Mouse (Mus musculus): ENCODE results near the gene Raet1e.
"Not testable (repeated sequence)": the region's sequence is repeated elsewhere in the genome, so short reads cannot be mapped to it uniquely, and the experiment has no call there.

Raet1e gene

GRCm38 (mm10) chr10:22165328-22166003 is 7.1 kb downstream of the Raet1e start:
- not testable (repeated sequence) for DNase-seq

- DNase-seq: not testable (repeated sequence)
Observed at GRCm38 (mm10) chr10:22166025-22166424, 7.7 kb downstream of the Raet1e start.

- DNase-seq: not testable (repeated sequence)
Observed at GRCm38 (mm10) chr10:22167061-22167460, 8.7 kb downstream of the Raet1e start.

- not testable (repeated sequence) for DNase-seq
Observed at GRCm38 (mm10) chr10:22169116-22169515, 10.7 kb downstream of the Raet1e start.

- not testable (repeated sequence) for DNase-seq
Observed at GRCm38 (mm10) chr10:22172431-22173334, 14.3 kb downstream of the Raet1e start.

GRCm38 (mm10) chr10:22173335-22174189 is 15.2 kb downstream of the Raet1e start:
- not testable (repeated sequence) for DNase-seq

- not testable (repeated sequence) for DNase-seq
Observed at GRCm38 (mm10) chr10:22174190-22174487, 15.8 kb downstream of the Raet1e start.

GRCm38 (mm10) chr10:22176515-22176914 is 18.1 kb downstream of the Raet1e start:
- not testable (repeated sequence) for DNase-seq

- not testable (repeated sequence) for DNase-seq
Observed at GRCm38 (mm10) chr10:22191035-22191434, 32.7 kb downstream of the Raet1e start.

GRCm38 (mm10) chr10:22201352-22201751 is 43.0 kb downstream of the Raet1e start:
- not testable (repeated sequence) for DNase-seq

GRCm38 (mm10) chr10:22202784-22203583 is 44.6 kb downstream of the Raet1e start:
- DNase-seq: not testable (repeated sequence)

- not testable (repeated sequence) for DNase-seq
Observed at GRCm38 (mm10) chr10:22206443-22206842, 48.1 kb downstream of the Raet1e start.

GRCm38 (mm10) chr10:22212012-22212696 is 53.8 kb downstream of the Raet1e start:
- peak; percentile 53 for DNase-seq

- DNase-seq: peak; percentile 4
Observed at GRCm38 (mm10) chr10:22223474-22224349, 65.3 kb downstream of the Raet1e start.

GRCm38 (mm10) chr10:22265060-22265459 is 106.7 kb downstream of the Raet1e start:
- DNase-seq: no peak

- DNase-seq: not testable (repeated sequence)
Observed at GRCm38 (mm10) chr10:22270879-22271786, 112.8 kb downstream of the Raet1e start.

GRCm38 (mm10) chr10:22272914-22273683 is 114.7 kb downstream of the Raet1e start:
- DNase-seq: peak; percentile 2

- DNase-seq: no peak
Observed at GRCm38 (mm10) chr10:22273684-22274305, 115.4 kb downstream of the Raet1e start.
